Mouse (Mus musculus) mesoderm, embryonic 11.5 days (tissue): ENCODE data around the gene Miga2.

ENCODE experiments used
- DNase-seq: peaks from one replicate; pipeline ENCODE4 v3.0.0-alpha.2; 2012; ENCODE audit warnings: low read depth, low spot score

Gene Miga2

DNA sequence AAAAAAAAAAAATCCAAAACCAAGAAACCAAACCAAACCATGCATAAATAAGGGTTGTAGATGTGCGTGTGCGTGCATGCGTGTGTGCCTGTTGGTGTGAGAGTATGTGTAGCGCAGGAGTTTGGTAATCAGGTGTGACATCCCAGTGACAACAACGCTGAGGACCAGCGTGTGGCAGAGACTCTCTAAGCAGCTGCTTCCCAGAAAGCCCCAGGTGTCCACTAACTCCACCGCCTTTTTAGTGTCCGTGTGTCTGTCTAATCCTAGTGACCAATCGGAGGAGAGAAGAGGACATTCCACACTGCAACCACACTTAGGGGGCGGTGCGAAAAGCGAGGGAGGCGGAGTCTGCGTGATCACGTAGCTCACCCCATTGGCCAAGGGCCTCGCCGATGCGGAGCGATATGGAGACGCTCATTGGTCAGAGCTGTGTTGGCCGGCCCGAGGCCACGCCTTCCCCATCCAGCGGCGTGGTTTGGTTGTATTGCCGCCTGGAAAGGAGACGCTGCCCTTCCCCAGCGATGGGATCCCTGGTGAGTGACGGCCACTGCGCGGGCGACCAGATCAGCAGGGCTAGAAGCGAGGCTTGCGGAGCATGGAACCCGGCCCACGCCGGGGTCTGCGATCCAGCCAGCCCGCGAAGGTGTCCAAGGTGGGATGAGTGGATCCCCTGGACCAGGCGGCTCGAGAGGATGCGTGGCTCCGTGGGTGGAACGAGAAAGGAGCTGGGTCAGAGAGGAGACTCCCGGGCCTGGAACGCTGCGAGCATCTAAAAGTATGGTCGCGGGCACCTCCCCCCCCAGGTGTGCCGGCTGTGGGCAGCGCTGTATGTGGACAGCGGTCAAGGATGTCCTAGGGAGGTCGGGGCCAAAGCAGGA, at the start of gene Miga2:
Gene Miga2, plus strand, starts transcription at position 461 of the 878 bp plus-strand sequence.
- peak; percentile 100 for DNase-seq

DNA sequence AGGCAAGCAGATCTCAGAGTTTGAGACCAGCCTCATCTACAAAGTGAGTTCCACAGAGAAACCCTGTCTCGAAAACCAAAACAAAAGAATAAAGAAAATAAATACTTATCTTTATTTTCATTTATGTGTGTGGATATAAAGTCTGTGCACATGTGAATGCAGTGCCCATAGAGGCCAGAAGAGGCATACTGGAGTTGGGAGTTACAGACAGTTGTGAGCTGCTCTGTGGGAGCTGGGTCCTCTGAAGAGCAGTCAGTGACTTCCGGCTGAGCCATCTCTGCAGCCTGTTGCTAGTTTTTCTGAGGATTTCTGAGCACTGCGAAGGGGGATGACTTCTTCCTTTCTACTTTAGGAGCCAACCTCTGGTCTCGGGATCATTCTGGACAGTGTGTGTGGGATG, 47.9 kb upstream of the Miga2 start:
- peak; percentile 4 for DNase-seq

DNA sequence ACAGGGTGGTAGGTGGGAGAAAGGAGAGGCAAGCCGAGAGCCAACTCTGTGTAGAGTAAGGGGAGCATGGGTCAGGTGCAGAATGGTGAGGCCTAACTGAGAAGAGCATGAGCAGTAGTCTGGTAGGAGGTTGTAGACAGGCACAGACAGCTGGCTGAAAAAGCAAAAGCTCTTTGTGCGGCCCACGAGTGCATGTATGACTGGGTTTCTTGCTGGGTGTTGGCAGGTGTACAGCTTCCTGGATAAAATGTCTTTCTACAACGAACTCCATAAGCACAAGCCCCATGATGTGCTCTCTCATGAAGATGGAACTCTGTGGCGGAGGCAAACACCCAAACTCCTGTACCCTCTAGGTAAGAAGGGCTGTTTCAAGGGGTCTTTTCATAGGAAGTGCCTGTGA, 47.1 kb upstream of the Miga2 start:
- no peak for DNase-seq

DNA sequence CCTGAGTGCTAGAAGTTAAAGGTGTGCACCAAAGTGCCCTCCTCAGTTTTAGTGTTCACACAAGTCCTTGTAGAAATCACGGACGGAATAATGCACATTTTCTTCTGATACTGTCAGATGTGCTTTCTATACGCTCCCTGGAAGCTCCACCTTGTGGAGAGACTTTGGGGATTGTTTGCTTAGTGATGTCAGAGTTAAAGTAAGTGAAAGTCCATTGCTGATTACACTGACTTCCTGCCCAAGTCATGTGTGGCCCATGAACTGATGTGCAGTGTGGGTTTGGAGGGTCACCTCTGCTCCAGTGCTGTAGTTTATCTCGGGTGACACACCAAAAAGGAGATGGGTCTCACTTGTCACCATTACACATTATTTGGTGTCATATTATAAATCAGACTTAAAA, 44.8 kb upstream of the Miga2 start:
- DNase-seq: no peak

DNA sequence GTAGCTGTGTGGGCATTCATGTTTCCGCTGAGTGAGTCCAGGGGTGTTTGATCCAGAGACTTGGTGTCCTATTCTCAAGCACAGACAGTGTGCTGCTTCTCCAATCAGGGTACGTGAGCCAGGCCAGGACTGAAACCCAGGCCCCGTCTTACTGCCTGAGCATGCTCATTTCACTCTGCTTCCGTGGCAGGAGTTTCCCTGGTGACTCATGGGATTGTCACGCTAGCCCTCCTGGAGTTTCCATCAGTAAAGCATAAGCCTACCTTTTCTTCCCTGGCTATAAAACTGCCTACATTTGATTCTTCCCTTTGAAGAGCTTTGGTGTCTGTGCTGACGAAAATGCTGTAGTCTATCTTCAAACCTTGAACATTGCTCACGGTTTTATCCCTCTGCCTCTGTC, 40.9 kb upstream of the Miga2 start:
- no peak for DNase-seq

DNA sequence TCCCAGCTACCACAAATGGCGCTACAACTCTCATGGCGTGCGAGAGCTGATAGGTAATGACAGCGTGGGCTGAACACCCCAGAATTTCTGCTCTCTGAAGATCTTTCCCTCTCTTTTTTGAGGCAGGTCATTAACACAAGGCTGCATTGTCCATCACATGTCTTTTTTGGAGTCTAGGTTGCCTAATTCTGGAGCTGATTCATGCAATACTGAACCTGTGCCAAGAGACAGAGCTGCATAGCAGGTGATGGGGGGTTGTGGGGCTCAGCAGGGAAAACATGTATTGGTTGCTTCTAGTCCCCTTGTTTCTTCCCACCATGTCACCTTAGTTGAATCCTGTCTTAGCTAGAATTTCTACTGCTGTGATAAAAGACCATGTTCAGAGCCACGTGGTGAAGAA, 38.7 kb upstream of the Miga2 start:
- no peak for DNase-seq

DNA sequence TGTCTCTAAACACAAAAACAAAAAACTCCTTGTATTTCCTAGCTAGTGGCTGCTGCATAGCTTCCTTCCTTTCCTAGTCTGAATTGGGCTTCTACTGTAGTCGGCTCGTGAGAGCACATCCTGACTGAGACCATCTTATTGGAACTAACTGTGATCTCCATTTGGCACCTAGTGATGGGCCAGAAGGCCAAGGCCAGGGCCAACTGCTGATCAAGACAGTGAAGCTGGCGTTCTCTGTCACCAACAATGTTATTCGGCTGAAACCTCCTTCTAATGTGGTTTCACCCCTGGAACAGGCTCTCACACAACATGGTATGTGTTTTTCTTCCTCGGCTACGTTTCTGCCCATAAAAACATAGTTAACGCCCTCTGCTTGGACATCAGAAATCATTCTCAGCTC, 36.8 kb upstream of the Miga2 start:
- no peak for DNase-seq

DNA sequence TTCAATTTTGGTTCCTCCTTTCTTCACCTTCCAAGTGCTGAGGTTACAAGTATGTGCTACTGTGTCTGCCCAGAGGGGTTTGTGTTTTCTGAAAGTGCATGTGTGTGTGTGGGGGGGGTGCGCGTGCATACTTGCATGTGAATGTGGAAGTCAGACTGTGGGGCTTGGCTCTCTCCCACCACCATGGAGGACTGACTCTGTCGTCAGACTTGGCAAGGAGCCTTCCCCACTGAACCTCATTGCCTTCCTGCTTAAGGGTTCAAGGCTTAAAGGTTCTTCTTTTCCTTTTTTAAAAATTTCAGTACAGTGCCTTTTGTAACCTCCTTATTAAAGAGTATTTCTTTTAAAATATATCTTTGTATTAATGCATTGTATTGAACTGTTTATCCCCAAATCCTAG, 35.2 kb upstream of the Miga2 start:
- DNase-seq: no peak

DNA sequence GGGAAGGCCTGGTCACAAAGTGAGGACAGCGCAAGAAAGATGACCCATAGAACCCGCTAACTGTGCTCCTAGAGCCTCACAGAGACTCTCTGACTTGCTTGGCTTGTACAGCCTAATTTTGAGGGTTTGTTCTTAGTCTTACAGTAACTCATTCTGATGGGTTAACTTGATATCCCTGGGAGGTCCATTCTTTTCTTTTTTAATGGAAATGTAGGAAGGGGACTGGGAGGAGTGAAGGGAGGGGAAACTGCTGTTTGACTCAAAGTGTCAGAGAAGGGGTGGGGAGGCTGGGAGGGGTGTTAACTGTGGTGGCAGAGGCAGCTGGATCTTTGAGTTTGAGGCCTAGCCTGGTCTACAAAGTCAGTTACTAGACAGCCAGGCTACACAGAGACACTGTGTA, 28.7 kb upstream of the Miga2 start:
- no peak for DNase-seq

DNA sequence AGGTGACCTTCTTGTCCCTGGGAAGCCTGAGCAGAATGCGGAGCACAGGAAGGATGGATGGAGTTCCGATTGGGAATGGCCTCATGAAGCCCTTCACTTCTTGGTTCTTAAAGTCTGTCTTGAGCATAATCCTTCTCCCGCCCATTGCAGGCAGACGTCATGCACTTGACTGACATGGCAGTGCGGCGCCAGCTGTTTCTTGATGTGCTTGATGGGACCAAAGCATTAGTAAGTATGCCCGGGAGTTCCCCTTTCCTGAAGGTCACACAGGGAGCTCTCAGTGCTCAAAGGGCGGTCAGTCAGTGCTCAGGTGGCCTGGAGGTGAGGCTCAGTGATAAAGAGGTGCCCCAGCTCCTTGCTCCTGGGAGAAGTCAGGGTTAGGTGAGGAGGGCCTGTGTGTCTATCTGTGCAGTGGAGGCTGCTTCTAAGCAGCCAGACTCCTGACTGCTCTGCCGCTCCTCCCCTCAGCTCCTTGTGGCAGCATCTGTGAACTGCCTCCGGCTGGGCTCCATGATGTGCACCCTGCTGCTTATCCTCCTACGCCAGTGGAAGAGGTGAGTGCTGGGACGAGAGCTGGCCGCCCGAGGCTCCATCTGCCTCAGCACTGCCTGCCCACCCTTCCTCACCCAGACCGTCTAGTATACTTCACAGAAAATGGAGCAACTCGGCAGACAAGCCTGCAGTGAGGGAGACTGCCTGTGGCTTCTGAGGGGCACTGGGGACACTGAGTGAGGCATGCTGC, 27.7 kb upstream of the Miga2 start:
- no peak for DNase-seq

DNA sequence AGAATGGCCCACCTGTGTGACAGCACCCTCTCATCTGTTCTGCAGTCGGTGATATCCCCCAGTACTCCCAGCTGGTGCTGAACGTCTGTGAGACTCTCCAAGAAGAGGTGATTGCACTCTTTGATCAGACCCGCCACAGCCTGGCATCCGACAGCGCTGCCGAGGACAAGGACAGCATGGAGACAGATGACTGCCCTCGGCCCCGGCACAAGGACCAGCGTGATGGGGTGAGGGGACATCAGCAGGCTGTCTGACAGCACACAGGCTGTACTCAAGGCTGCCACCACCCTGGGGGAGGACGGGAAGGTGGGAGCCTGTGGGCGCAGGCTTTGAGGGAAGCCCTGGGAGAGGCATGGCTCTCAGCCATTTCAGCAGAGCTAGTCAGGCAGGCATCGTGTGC, 26.9 kb upstream of the Miga2 start:
- no peak for DNase-seq

DNA sequence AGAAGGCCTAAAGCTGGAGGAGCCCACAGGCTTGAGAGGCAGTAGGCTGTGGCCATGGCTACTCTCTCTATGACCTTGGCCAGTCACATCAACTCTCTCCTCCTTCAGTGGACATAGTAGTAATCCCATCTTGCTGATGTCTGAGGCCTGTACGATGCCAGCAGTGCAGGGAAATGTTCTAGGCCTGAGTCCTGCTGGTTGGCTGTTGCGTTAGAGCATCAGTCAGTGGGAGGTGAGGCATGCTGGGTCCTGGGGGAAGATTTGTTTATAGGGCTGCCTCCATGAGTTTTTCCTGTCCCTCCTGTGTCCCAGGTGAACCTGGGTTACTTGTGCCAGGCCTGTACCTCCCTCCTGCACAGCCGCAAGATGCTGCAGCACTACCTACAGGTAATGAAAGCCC, 22.0 kb upstream of the Miga2 start:
- no peak for DNase-seq

DNA sequence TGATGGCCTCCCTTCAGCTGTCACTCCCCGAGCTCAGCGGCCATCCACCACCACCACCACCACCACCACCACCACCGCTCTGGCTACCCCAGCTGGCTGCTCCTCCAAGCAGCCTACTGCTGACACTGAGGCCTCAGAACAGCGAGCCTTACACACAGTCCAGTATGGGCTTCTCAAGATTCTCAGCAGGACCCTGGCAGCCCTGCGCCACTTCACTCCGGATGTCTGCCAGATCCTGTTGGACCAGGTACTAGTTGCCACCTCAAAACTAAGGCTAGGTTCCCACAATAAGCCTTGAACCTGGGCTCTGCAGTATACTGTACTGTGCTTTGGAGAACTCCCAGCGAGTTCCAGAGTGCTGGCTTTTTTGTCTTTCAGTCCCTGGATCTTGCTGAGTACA, 21.5 kb upstream of the Miga2 start:
- DNase-seq: no peak

DNA sequence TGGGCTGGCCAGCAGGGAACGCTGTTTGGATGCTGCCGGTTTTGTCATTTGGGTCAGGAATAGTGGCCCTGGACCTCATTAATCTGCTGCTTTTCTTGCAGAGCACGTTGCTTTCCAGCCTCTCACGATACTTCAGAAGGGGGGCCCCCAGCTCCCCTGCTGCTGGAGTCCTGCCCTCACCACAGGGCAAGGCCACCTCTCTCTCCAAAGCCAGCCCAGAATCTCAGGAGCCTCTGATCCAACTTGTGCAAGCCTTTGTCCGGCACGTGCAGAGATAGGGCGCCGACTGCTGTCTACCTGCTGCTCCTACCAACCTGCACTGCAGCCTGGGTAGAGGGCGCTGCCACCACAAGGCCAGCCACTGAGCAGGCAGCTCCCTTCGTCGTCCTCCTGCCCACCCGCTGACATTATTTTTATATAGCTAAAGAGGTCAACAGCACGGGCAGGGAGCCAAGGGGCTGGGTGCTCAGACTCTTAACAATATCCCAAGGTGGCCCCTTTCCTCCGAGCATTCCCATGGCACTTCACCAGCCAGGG, 20.4 kb upstream of the Miga2 start:
- DNase-seq: no peak

DNA sequence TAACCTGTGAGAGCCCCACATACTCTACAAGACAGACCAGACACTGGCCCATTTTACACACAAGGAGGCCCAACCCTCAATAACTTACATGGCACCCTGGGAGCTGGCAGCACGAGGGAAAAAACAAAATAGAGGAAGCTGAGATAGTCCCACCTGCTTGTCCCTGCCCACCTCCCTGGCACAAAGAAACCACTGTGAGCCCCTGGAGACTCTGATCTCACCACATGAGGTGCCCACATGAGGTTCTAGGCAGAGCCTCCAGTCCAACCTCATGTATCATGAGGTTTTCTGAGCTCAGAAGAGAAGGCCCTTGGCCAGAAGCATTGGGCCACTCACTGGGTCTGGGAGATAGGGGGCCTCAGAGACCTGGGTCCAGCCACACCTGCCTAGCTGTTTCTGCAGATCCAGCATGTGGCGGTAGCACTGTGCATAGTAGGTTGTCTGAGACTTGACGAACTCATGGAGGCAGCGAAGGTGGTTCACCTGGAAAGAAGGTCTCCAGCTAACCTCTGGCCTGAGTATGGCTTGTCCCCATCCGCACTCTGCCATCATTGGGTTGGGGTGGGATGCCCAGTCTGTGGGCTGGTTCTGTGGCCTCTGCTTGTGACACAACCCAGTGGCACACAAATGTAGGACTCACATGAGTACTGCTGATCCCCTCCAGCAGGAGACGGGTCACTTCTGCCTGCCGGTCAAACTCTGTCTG, 17.9 kb upstream of the Miga2 start:
- DNase-seq: no peak

DNA sequence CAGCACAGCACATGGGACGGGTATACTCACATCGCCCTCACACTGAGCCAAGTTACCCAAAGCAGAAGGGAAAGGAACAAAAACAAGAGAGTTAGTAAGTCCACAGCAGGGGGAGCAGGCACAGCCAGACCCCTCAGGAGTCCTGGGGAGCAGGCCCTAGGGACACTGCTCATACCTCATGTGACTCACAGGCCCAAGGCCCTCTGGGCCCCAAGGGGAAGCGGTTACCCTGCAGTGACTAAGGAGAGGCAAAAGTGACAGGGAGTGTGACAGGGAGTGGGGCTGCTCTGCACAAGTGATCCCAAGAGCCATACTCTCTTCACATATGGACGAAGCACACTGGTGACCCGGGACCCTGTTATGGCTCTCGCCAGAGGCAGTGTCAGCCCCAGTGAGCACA, 14.8 kb upstream of the Miga2 start:
- no peak for DNase-seq

DNA sequence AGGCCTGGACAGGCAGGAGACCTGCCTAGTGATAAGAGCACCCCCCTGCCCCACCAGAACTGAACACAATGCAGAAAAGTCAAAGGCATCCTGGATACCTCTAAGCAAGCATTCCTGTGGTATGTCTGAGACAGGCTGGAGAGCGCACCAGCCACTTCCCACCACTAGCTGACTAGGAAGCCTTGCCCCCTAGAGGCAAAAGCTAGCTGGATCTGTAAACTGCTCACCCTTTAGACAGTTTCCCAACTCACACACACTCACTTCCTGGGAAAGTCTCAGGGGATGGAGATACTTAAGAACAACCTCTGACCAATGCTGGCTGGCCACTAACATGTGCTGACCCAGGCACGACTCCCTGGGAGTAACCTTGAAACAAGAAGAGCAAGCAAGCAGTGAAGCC, 12.9 kb upstream of the Miga2 start:
- no peak for DNase-seq

DNA sequence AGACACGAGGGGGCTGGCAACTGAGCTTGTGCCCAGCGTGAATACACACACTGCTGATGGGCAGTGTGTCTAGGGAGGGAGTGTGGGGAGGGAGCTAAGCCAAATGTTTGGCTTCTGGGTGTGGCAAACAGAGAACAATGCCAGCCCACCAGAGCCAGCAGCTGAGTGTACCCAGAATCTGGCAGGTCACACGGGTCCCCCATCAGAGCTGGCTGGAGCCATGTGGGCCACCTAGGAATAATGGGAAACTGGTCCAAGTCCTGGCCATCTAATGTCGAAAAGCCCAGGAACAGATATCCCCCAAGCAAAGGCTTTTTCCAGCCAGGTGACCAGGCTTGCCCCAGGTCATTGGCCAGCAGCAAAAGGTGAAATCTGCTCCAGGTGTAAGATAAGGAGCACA, 8.2 kb upstream of the Miga2 start:
- DNase-seq: no peak

DNA sequence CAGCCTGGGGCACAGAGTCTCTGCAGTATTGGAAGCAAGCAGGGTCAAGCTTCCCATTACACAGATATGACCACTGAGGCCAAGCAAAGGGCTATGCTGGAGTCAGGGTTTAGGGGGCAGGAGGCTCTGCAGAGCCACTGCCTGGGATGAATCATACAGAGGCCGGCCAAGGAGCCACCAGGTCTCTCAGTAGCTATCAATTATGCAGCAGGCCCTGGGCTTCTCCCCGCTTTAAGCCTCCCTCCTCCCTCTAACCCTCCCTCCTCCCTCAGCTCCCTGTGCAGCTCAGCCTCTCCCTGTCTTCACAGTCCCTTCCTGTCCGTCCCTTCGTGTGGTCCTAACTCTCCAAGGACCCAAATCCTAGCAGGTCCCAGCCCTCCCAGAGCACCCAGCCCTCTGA, 7.8 kb upstream of the Miga2 start:
- no peak for DNase-seq

DNA sequence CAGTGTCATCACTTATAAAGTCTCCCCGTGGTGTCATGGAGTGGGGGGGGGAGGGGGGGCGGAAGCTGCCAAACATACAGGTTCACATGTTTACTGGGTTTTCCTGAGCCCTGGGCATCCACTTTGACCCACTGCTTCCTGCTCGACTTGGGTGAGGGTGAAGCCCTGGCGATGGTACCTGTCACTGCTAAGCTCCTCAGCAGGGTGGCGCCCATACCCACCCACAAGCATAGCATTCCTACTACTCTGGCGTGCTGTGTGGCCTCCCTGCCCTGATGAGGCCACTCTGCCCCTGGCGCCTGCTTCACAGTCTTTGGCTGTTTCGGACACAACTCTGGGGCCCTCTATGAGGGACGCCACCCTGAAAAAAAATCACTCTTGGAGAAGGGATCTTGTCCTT, 7.1 kb upstream of the Miga2 start:
- DNase-seq: no peak

DNA sequence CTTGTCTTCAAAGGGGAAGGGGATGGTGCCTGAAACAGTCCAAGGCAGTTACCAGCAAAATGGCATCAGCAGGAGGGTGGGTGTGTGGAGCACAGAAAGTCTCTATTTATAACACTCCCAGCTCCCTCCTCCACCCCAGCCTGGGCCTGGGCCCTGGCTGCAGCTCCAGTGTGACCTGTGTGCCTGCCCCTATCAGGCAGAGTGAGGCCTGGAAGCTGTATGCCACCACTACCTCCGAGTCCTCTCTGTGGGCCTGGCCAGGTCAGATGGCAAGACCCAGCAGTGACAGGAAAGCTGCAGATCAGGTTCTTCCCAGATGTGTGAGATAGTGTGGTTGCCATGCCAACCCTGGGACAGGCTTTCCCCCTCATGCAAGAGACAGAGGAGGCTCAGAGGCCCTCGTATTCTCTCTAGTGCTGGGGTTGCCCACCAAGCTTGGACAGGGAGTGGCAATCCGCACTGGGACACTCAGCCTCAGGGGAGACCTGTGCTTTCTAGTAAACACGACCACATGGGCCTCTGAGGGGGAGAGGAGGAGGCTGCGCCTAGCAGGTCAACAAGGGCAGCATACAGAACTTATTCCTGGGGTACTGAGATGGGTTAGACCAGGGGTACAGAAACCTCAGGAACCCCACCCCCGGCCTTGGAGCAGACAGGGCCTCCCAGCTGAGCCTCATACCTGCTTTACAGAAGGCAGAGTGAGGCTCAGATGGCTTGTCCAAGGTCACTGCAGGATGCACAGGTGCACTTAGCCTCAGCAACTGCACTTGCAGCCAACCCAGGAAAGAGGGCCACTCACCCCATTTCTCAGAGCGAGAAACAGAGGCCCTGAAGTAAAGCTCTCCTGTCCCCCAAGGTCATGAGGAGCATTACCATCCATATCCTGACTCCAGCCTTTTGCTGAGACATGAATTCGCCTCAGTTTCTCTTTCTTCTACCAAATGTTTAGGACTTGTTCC, 6.2 kb upstream of the Miga2 start:
- DNase-seq: peak; percentile 28
